Mouse (Mus musculus): ENCODE measurements around the gene Gm45140. TPM values are rescaled to one million over a fixed set of nuclear protein-coding genes. Genes with fewer than 3 reads are reported as not detected.

Gene Gm45140
- total RNA-seq, 2 experiments from 2014 or later, result 1.4 to 1.9 TPM

- intact Hi-C loops (cut with DNase I), result no loop called here
- no peak for DNase-seq (ENCODE audit: low spot score in 2 of 2)
These were observed 29.6 kb downstream of the Gm45140 start for GRCm38 (mm10) chr6:87806028-87806427.

- intact Hi-C loops (cut with DNase I), result no loop called here
- DNase-seq (ENCODE audit: low spot score in 2 of 2), result no peak
These were observed 30.1 kb downstream of the Gm45140 start for GRCm38 (mm10) chr6:87805448-87805847.

GRCm38 (mm10) chr6:87804886-87805285 is 30.7 kb downstream of the Gm45140 start:
- intact Hi-C loops (cut with DNase I), result no loop called here

GRCm38 (mm10) chr6:87804036-87804435 is 31.6 kb downstream of the Gm45140 start:
- DNase-seq (ENCODE audit: low spot score in 2 of 2), result no peak
- intact Hi-C loops (cut with DNase I), result no loop called here

More at GRCm38 (mm10) chr6:87804886-87805285, 30.7 kb downstream of the Gm45140 start:
- no peak for DNase-seq (ENCODE audit: low spot score in 2 of 2)

GRCm38 (mm10) chr6:87802462-87802861 is 33.1 kb downstream of the Gm45140 start:
- intact Hi-C loops (cut with DNase I), result no loop called here
- DNase-seq (ENCODE audit: low spot score in 2 of 2), result no peak

- no peak for DNase-seq (ENCODE audit: low spot score in 2 of 2)
- intact Hi-C loops (cut with DNase I), result no loop called here
These were observed 36.0 kb downstream of the Gm45140 start for GRCm38 (mm10) chr6:87799576-87799975.

GRCm38 (mm10) chr6:87797321-87797720 is 38.3 kb downstream of the Gm45140 start:
- no peak for DNase-seq (ENCODE audit: low spot score in 2 of 2)
- intact Hi-C loops (cut with DNase I), result no loop called here

GRCm38 (mm10) chr6:87796251-87796880 is 39.2 kb downstream of the Gm45140 start:
- intact Hi-C loops (cut with DNase I), result no loop called here
- DNase-seq (ENCODE audit: low spot score in 2 of 2), result no peak

GRCm38 (mm10) chr6:87795385-87796150 is 40.0 kb downstream of the Gm45140 start:
- intact Hi-C loops (cut with DNase I), result no loop called here
- DNase-seq (ENCODE audit: low spot score in 2 of 2), result no peak

GRCm38 (mm10) chr6:87793821-87794510 is 41.6 kb downstream of the Gm45140 start:
- intact Hi-C loops (cut with DNase I), result no loop called here
- DNase-seq (ENCODE audit: low spot score in 2 of 2), result no peak

- intact Hi-C loops (cut with DNase I), result no loop called here
- no peak for DNase-seq (ENCODE audit: low spot score in 2 of 2)
These were observed 43.8 kb downstream of the Gm45140 start for GRCm38 (mm10) chr6:87791826-87792225.

GRCm38 (mm10) chr6:87790779-87791480 is 44.7 kb downstream of the Gm45140 start:
- intact Hi-C loops (cut with DNase I), result no loop called here
- DNase-seq (ENCODE audit: low spot score in 2 of 2), result no peak

GRCm38 (mm10) chr6:87789791-87790190 is 45.8 kb downstream of the Gm45140 start:
- intact Hi-C loops (cut with DNase I), result no loop called here
- DNase-seq (ENCODE audit: low spot score in 2 of 2), result no peak

- intact Hi-C loops (cut with DNase I), result no loop called here
- no peak for DNase-seq (ENCODE audit: low spot score in 2 of 2)
These were observed 46.6 kb downstream of the Gm45140 start for GRCm38 (mm10) chr6:87788896-87789587.

GRCm38 (mm10) chr6:87788266-87788895 is 47.2 kb downstream of the Gm45140 start:
- intact Hi-C loops (cut with DNase I), result no loop called here
- DNase-seq (ENCODE audit: low spot score in 2 of 2), result no peak

GRCm38 (mm10) chr6:87787108-87787890 is 48.3 kb downstream of the Gm45140 start:
- intact Hi-C loops (cut with DNase I), result no loop called here
- DNase-seq (ENCODE audit: low spot score in 2 of 2), result no peak

- intact Hi-C loops (cut with DNase I), result no loop called here
- no peak for DNase-seq (ENCODE audit: low spot score in 2 of 2)
These were observed 49.0 kb downstream of the Gm45140 start for GRCm38 (mm10) chr6:87786621-87787020.

- intact Hi-C loops (cut with DNase I), result no loop called here
- DNase-seq (ENCODE audit: low spot score in 2 of 2), result no peak
These were observed 51.6 kb downstream of the Gm45140 start for GRCm38 (mm10) chr6:87784033-87784432.
